Mouse (Mus musculus) kidney, postnatal 36 days (tissue): Measurements from ENCODE around the gene Nbr1.
"Not testable (repeated sequence)": the region's sequence is repeated elsewhere in the genome, so short reads cannot be mapped to it uniquely, and the experiment has no call there.

Experiments
- DNase-seq, 2 experiments: peaks; one replicate each; pipeline ENCODE4 v3.0.0; 2021 to 2022; ENCODE audit warnings: mixed read lengths in 2 of 2

Nbr1 gene

GRCm38 (mm10) chr11:101583205-101583604 lies 31.3 kb downstream of the Nbr1 start:
- no peak for DNase-seq

DNA sequence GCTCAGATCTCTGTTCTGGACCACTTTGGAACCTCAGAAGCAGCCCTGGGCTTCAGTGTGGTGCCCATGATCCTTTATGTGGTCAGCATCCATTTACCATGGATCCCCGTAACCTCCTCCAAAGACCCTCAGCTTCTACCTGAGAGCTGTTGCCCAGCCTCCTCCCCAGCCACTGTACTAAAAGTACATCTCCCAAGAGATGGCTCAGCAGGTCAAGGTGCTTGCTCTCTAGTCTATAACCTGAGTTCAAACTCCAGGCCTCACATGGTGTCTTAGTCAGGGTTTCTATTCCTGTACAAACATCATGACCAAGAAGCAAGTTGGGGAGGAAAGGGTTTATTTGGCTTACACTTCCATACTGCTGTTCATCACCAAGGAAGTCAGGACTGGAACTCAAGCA lies 33.1 kb downstream of the Nbr1 start:
- peak; percentile 60 to 73 for DNase-seq

DNA sequence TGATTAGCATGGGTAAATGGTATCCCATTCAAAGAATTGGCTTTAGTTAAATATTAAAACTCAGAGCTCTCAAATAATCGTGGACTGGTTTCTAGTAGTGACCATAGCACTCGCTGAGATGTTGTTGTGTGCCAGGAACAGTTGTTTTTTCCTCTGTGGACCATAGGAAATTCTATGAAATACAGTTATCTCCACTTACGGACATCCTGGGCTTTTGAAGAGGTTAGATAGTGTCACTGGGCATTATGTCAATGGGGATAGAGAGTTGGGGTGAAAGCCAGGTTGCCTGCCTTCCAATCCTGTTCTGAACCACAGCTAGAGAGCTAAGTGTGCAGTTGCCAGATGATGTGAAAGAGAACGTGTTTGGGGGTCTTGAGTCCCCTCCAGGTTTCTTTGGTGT lies 33.9 kb downstream of the Nbr1 start:
- DNase-seq = no peak

- peak in 1 of 2 experiments; percentile 43 for DNase-seq
Measured at GRCm38 (mm10) chr11:101587676-101588075, 35.7 kb downstream of the Nbr1 start.

- peak in 1 of 2 experiments; percentile 40 for DNase-seq
Measured at GRCm38 (mm10) chr11:101588868-101589267, 36.9 kb downstream of the Nbr1 start.

DNA sequence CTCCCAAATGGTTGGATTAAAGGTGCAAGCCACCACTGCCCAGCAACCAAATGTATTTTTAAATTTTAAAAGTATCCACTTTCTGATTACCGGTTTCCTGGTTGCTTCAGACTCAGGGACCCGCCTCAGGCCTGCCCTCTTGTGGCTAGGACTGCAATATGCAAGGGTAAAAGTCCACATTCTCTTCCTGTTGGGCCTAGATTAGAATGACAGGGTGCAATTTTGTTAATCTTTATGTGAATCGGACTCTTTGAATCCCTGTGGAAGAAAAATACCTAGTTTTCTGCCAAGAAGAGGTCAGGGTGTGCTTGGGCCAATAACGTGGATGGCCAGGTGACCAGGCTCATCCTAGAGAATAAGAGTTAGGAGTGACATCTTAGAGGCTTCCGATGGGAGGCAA lies 37.5 kb downstream of the Nbr1 start:
- DNase-seq = peak; percentile 84 to 85

DNA sequence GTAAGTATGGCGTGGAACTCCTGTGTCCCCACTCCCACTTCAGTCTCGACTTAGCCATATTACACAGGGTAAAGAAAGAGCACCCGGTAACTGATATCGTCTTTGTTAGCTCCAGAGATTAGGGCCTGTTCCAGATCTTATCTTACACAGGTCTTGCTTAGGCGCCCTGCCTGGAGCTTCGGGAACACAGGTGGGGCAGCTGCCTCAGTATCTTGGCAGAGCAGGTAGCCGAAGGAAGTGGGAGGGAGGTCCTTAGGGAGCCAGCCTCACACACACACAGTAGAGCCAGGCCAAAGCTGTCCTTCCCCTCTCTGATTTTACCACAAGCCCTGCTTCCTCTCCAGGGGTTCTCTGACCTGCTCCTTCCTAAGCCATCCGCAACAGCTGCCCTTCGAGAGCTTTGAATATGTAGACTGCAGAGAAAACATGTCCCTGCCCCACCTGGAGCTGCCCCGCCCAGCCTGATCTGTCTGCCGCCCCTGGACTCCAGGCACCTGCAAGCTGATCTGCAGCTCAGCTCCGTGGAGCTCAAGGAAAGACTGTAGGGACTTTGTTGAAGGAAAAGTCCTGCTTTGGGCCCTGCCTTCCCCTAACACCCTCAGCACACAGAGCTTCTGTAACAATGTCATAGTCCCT lies 38.2 kb downstream of the Nbr1 start:
- DNase-seq = no peak

GRCm38 (mm10) chr11:101599156-101599555 lies 47.2 kb downstream of the Nbr1 start, which contains the start of gene Gm11634:
TSS of gene Gm11634 (minus strand) at chr11:101599256.
- DNase-seq = no peak

DNA sequence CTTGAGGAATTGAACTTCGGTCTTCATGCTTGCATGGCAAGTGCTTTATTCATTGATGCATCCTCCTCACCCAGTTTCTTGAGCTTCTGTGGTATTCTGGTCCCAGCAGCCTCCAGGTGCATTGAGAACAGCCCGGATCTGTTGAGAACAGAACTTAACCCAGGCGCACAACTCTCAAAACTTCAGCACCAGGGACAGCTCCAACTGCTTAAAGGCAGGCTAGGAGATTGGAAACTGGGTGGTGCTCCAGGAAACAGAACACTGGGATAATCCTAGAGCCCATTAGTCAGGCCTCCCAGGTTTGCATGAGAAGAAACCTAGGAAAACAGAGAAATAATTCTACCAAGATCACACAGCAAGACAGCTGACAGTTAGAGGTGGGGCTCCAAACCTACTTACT lies 50.5 kb downstream of the Nbr1 start:
- peak; percentile 67 to 89 for DNase-seq

GRCm38 (mm10) chr11:101604116-101604515 lies 52.2 kb downstream of the Nbr1 start:
- DNase-seq = no peak

GRCm38 (mm10) chr11:101604531-101605453 lies 52.8 kb downstream of the Nbr1 start:
- peak; percentile 87 to 95 for DNase-seq

DNA sequence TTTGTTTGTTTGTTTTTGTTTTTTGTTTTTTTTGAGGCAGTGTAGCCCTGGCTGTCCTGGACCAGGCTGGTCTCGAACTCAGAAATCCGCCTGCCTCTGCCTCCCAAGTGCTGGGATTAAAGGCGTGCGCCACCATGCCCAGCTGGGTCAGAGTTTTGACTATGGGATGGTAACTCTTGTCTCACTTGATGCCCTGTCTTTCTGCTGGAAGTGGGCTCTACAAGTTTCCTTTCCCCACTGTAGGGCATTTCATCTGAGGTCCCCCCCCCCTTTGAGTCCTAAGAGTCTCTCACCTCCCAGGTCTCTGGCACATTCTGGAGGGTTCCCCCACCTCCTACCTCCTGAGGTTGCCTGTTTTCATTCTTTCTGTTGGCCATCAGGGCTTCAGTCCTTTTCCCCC lies 55.2 kb downstream of the Nbr1 start:
- DNase-seq = not testable (repeated sequence)

DNA sequence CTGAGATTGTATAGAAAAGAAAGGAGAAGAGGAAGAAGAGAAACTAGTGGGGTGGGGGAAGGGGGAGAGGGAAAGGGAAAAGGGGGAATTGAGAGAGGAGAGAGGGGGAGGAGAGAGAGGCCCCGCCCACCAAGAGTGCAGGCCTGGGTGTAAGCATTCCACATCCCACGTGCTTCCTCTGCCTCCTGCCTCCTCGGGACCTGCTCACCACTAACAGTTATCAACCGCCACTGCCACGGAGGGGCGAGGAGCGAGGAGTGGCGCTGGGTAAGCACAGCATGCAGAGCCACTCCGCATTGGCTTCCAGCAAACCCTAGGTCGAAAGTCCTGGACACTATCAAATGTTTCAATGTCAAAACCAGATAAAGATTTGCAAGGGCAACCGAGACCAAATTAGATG lies 58.5 kb downstream of the Nbr1 start:
- no peak for DNase-seq

DNA sequence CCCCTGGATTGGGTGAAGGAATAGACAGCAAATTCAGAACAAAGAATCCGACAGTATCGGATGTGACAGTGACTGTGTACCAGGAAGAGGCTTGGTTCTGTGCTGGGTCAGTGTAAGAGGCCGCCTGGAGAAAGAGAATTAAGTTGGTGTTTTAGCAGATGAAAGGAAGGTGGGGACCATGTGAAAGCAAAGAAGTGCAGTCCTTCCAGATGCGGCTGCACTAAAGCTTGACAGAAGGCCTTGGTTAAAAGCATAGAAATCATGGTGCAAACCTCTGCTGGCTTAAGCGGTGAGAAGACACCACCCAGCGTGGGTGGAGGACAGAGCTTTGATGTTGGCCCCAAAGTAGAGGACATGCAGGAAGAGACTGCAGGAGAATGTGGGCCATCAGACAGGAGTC lies 61.6 kb downstream of the Nbr1 start:
- no peak for DNase-seq

DNA sequence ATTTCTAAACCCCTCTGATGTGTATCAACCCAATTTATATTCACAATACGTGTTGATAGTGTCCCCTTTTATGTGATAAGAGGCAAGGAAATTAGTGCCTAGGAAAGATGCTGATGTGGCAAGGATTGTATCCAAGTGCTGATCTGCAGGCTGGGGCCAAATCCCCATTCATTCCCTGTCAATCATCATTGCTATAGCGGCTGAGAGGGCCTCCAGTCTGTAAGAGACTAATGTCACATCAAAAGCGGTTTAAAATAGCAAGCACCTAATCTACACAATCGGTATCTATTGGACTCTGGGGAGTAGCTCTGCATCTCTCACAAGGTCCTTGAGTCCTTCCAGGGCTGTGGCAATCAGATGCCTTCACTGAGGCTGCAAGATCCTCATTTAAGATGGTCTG lies 62.2 kb downstream of the Nbr1 start:
- no peak for DNase-seq

- DNase-seq = no peak
Measured at GRCm38 (mm10) chr11:101615380-101615779, 63.4 kb downstream of the Nbr1 start.

GRCm38 (mm10) chr11:101616104-101616503 lies 64.2 kb downstream of the Nbr1 start:
- DNase-seq = no peak

GRCm38 (mm10) chr11:101616948-101617767 lies 65.2 kb downstream of the Nbr1 start:
- DNase-seq = no peak

DNA sequence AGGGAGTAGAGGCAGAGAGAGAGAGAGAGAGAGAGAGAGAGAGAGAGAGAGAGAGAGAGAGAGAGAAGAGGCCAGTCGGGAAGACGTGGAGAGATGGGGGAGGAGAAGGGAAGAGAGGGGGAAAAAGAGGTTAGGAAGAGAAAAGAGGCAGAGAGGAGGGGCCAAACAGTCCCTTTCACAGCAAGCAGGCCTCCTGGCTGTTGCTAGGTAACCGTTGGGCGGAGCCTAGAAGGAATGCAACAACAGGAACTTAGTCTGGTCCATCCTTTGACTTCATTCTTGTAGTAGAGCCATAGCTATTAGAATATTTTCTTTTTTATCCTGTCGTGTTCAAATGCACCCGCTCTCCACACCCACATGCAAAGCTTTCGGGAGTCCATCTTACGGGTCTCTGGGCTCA lies 65.9 kb downstream of the Nbr1 start:
- peak; percentile 33 to 51 for DNase-seq

- DNase-seq = no peak
Measured at GRCm38 (mm10) chr11:101618596-101618995, 66.6 kb downstream of the Nbr1 start.

DNA sequence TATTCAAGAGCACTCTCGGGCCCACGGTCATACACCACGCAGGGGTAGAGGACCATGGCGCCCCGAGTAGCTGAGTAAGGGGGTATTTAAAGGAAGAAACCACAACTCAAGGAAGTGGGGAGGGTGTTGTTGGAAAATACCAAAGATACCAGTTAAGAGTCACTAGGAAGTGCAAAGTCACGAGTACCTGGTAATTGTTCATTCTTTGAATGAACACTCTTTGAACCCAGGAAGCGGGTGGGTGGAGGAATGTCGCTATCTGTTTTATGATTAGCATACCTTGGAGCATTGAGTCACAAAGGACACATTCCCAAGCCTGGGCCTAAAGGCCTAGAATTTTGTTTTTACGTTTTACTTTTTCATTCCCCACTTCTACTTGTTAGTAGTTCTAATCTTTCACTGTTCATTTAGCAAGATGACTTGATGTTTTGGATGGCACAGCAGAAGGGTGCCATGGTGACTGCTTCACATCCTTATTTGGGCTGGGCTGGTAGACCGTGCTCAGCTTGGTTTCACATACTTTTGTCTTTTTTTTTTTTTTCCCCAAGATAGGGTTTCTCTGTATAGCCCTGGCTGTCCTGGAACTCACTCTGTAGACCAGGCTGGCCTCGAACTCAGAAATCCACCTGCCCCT lies 68.2 kb downstream of the Nbr1 start:
- DNase-seq = not testable (repeated sequence)

GRCm38 (mm10) chr11:101626649-101626994 lies 74.7 kb downstream of the Nbr1 start:
- DNase-seq = no peak
